Mouse (Mus musculus) spleen, adult 2 months (tissue): ENCODE data around the gene Hyal2. TPM values are rescaled to one million over a fixed set of nuclear protein-coding genes. Genes with fewer than 3 reads are reported as not detected.

ENCODE experiments used
- DNase-seq, 2 experiments: peaks; one replicate each; pipeline versions ENCODE4 v3.0.0 to v3.0.0-alpha.2; 2012 to 2021; ENCODE audit warnings: low spot score in 2 of 2, low read depth in 1 of 2
- H3K27ac ChIP-seq: fragments of 200-500 bp; 2 replicates; pipeline ENCODE4 v1.5.1; 2012; ENCODE audit warnings: low read length, inconsistent platforms; ENCODE audit not compliant: insufficient read depth
- H3K27me3 ChIP-seq: fragments of 200-500 bp; 2 replicates; pipeline ENCODE4 v1.6.1; 2012; ENCODE audit warnings: mild to moderate bottlenecking, moderate library complexity, low read length, inconsistent platforms; ENCODE audit not compliant: control insufficient read depth, insufficient read depth
- H3K36me3 ChIP-seq: fragments of 200-500 bp; 2 replicates; pipeline ENCODE4 v1.6.1; 2012; ENCODE audit warnings: mild to moderate bottlenecking, low read length, inconsistent platforms; ENCODE audit not compliant: control insufficient read depth, insufficient read depth
- H3K4me1 ChIP-seq: fragments of 200-500 bp; 2 replicates; pipeline ENCODE4 v1.6.1; 2011; ENCODE audit warnings: inconsistent platforms; ENCODE audit not compliant: control insufficient read depth, insufficient read depth, insufficient read length
- H3K4me3 ChIP-seq: fragments of 200-500 bp; 2 replicates; pipeline ENCODE4 v1.5.1; 2011; ENCODE audit warnings: mild to moderate bottlenecking, inconsistent platforms; ENCODE audit not compliant: insufficient read depth, insufficient read length; ENCODE audit errors: extremely low read depth
- CTCF ChIP-seq: fragments of 200-500 bp; IDR thresholded peaks from 2 replicates; pipeline ENCODE4 v1.5.1; 2011; ENCODE audit warnings: mild to moderate bottlenecking, inconsistent platforms; ENCODE audit not compliant: insufficient read depth, insufficient read length, insufficient replicate concordance; ENCODE audit errors: extremely low read depth
- POLR2A ChIP-seq: fragments of 200-500 bp; IDR thresholded peaks from 2 replicates; pipeline ENCODE4 v1.6.1; 2011; ENCODE audit warnings: low read depth, low read length, inconsistent platforms
- WGBS: fragments of 180-500 bp; shearing (Covaris S2); methylation state at CpG from one replicate; pipeline ENCODE4 v1.1.7; 2018; 5-methylcytosine and 5-hydroxymethylcytosine counted together
- polyA plus RNA-seq: library from polyadenylated mRNA; depleted of rRNA; stranded (reverse); fragments of >200 nt; gene quantifications from 2 replicates; pipeline ENCODE4 v1.2.3, GENCODE M21; 2012

Hyal2 gene
- polyA plus RNA-seq, 1 experiment, result 38.1 TPM

DNA sequence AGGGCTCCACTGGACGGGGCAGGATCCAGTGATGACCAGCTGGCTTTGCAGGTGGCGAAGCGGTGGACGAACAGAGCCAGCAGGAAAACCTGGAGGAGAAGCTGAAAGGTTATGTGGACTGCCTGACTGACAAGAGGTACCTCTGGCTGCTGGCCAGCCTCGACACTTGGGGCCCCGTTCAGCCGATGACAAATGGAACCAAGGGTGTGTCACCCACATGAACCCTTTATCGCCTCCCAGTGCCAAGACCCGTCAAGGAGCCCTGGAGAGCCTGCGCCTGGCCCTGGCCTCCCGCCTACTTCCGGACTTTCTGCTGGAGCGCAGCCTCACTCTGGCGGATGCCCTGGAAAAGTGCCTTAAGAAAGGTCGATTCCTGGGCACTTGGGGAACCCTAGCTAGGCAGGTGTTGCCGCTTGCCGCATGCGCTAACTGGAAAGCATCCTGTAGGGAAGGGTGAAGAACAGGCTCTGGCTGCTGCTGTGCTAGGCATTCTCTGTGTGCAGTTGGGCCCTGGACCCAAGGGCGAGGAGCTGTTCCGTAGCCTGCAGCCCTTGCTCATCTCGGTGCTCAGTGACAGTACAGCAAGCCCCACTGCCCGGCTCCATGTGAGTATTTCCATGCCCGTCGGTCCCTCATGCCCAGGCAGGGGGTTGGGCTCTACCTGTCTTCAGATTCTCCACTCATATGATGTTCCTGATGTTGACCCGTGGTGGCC lies 22.5 kb downstream of the Hyal2 start:
- H3K27ac ChIP-seq, result peak overlapping the region; percentile 11; the same call in 1 of the 2 replicates
- H3K4me3 ChIP-seq, result no peak overlapping the region
- peaks cover 4% of the 10 kb centered on the region; the same call in 1 of the 2 replicates for H3K4me1 ChIP-seq
- no peak for TF ChIP-seq CTCF
- no peak for TF ChIP-seq POLR2A
- DNase-seq, result no peak
- WGBS, result 89% methylated on average over 25 of the region's 25 CpGs
- H3K36me3 ChIP-seq, result peaks cover 27% of the 10 kb centered on the region
- H3K27me3 ChIP-seq, result no peaks in the 10 kb centered on the region

DNA sequence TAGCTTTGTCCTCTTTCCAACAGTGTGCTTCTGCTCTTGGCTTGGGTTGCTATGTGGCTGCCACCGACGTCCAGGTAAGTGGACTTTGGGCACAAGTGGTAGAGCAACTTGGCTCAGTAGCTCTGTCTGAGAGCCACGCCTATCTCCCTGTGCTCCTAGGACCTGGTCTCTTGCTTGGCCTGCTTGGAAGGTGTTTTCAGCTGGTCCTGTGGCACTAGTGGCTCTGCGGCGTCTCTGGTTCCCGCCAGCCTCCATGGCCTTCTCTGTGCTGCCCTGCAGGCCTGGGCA lies 23.0 kb downstream of the Hyal2 start:
- TF ChIP-seq POLR2A (no peak), CTCF (no peak)
- Histone ChIP-seq H3K27ac (no peak overlapping the region), H3K36me3 (peaks cover 27% of the 10 kb centered on the region), H3K27me3 (no peaks in the 10 kb centered on the region), H3K4me1 (peaks cover 4% of the 10 kb centered on the region; the same call in 1 of the 2 replicates), H3K4me3 (no peak overlapping the region)
- DNase-seq, result no peak
- WGBS, result 93% methylated on average over 6 of the region's 6 CpGs

DNA sequence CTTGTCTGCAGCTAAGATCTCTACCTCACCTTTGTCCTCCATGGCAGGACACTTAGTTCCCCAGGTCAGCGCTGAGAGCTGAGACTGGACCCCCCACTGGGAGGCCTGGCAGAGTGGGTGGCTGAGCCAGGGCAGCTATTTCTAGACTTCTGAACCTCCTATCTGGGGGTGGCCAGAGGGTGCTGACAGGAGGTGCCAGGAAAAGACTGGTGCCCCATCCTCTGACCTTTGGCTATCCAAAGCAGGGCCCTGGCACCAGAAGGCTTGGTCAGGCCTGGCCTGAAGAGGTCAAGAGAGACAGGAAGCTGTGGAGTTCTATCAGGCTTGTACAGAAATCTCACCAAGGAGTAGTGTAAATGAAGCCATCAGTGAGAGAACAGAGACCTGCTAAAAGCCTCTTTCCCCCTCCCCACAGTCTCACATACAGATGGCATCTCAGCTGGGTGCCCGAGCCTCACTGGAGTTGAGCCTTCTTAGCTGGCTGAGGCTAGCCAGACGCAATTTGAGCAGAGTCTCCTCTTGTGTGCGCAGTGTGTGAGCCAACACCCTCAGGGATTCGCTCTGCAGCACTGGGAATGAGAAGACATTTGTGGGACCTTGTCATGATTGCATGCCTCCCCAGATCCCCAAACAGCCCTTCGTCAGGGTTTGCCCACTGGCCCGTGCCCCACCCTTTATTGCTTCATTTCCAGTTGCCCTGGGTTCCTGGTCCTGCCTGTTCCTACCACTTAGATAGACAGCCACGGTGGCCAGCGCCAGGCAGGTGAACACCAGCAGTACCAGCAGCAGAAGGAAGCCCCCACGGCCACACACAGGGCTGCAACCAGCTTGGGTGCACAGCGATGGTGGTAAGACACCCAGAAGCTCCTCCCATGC lies 25.6 kb downstream of the Hyal2 start:
- Histone ChIP-seq H3K4me3 (no peak overlapping the region), H3K36me3 (peaks cover 27% of the 10 kb centered on the region), H3K27me3 (no peaks in the 10 kb centered on the region), H3K4me1 (no peaks in the 10 kb centered on the region; the same call in 1 of the 2 replicates), H3K27ac (peak overlapping the region; percentile 9; the same call in 1 of the 2 replicates)
- TF ChIP-seq POLR2A, result no peak
- TF ChIP-seq CTCF, result no peak
- WGBS, result 88% methylated on average over 11 of the region's 11 CpGs
- DNase-seq, result no peak

DNA sequence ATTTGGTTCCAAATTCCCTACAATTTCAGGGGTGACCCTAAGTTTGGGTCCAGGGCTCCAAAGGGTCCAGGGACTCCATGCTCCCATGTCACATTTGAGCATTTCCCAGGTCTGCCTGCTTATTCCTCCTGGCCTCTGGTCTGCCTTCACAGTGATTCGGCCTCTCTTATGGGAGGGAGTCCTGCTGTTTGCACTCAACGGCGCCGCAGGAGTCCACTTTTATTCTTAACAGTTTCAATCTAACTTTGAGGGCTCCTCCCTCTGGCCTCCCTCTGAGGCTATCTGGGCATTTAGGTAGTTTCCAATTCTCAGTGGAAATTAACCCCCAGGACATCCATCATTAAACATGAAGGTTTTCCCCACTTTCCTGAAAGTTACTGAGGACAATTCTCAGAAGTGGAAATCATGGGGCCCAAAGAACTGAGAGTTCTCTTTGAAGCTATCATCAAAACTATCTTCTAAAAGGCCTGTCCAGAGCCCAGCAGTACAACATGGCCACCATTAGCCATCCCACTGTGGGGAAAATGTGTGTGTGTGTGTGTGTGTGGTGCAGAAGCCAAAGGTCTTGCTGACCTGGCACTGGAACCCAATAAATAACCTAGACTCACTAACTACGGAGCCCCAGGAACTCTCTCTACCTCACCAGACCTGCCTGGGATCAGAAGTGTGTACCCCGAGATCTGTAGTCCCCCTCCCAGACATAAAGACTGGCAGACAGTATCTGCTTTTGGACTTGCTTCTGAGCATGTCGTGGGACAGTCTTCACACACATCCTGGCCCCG lies 26.7 kb downstream of the Hyal2 start:
- TF ChIP-seq CTCF (no peak), POLR2A (no peak)
- H3K4me1 ChIP-seq, result no peaks in the 10 kb centered on the region
- peaks cover 27% of the 10 kb centered on the region for H3K36me3 ChIP-seq
- no peak overlapping the region for H3K4me3 ChIP-seq
- 91% methylated on average over 8 of the region's 8 CpGs for WGBS
- no peaks in the 10 kb centered on the region for H3K27me3 ChIP-seq
- no peak for DNase-seq
- H3K27ac ChIP-seq, result no peak overlapping the region

DNA sequence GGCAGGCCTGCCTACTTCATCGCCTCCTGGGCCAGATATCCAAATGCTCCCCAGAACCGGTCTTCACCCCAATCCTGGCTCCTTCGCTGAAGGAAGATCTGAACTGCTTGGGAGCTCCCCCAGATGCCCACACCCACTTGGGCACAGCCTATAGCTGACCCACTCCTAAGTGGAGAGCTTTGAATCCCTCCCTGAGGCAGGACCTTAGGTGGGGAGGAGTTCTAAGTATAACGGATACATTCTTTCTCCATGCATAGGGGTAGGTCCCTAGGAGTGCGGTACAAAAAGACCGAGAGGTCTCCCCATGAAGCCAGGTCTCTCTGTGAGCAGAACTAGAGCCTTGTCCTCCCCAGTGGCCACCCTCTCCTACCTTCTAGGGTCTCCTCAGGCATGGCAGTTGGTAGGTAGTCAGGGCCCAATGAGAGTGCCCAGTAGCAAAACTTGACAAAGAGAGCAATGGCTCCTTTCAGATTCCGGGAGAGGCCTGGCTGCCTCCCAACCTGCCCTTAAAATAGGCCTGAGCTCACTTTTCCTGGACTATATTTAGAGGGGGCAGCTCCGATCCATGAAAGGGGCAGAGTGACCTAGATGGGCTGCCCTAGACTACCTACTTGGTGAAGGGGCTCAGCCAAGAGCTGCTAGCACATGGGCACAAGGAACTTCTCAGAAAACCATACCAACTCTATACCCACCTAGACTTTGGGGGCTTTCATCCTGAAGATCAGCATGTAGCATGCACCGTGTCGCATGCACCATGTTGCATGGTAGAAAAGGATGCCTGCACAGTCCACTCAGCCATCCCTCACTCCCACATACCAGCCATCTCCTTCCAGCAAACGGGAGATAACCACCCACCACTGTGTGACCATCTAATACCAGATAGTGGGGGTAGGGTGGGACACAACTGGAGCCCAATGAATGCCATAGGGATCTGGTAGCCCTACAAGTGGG lies 29.1 kb downstream of the Hyal2 start:
- DNase-seq, result no peak
- TF ChIP-seq POLR2A (no peak), CTCF (no peak)
- H3K4me1 ChIP-seq, result peaks cover 7% of the 10 kb centered on the region; the same call in 1 of the 2 replicates
- WGBS, result 90% methylated on average over 11 of the region's 11 CpGs
- H3K4me3 ChIP-seq, result no peak overlapping the region
- no peak overlapping the region for H3K27ac ChIP-seq
- peaks cover 8% of the 10 kb centered on the region for H3K36me3 ChIP-seq
- H3K27me3 ChIP-seq, result no peaks in the 10 kb centered on the region

DNA sequence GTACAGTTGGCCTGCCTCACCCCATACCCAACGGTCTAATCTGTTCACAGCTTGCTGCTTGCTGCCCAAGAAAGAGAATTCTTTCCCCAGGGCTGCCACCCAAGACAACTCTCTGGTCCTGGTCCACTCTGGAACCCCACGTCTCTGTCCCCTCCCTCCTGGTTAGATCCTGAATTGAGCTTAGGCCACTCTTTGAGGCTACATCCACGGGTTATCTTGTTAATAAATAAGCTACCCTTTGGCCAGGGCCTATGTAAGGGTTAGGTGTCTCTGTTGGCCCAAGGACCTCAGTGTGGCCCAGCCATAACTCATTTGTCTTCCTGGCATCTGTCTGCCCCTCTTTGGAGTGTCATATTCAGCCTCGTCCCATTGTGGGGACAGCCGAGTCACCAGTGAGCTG lies 30.6 kb downstream of the Hyal2 start:
- peaks cover 20% of the 10 kb centered on the region; the same call in 1 of the 2 replicates for H3K4me1 ChIP-seq
- no peaks in the 10 kb centered on the region for H3K27me3 ChIP-seq
- H3K4me3 ChIP-seq, result no peak overlapping the region
- WGBS, result 82% methylated on average over 5 of the region's 5 CpGs
- no peaks in the 10 kb centered on the region; the same call in 1 of the 2 replicates for H3K36me3 ChIP-seq
- TF ChIP-seq CTCF, result no peak
- no peak for TF ChIP-seq POLR2A
- no peak for DNase-seq
- no peak overlapping the region for H3K27ac ChIP-seq
